Mouse (Mus musculus) kidney, adult 2 months (tissue): ENCODE measurements around the gene Gm49320. TPM values are rescaled to one million over a fixed set of nuclear protein-coding genes. Genes with fewer than 3 reads are reported as not detected.

Experiments
- DNase-seq: peaks from one replicate; pipeline ENCODE4 v3.0.0; 2021
- H3K27ac ChIP-seq: fragments of 200-500 bp; 2 replicates; pipeline ENCODE4 v1.5.1; 2012; ENCODE audit warnings: low read depth, low read length, control low read depth, inconsistent platforms; ENCODE audit not compliant: insufficient read depth
- H3K27me3 ChIP-seq: fragments of 200-500 bp; replicated peaks from 2 replicates; pipeline ENCODE4 v1.6.1; 2012; ENCODE audit warnings: mild to moderate bottlenecking, moderate library complexity, low read length, inconsistent platforms; ENCODE audit not compliant: control insufficient read depth, insufficient read depth
- H3K36me3 ChIP-seq: fragments of 200-500 bp; 2 replicates; pipeline ENCODE4 v1.6.1; 2012; ENCODE audit warnings: mild to moderate bottlenecking, moderate library complexity, low read length, inconsistent platforms; ENCODE audit not compliant: control insufficient read depth, insufficient read depth
- H3K4me1 ChIP-seq: fragments of 200-500 bp; 2 replicates; pipeline ENCODE4 v1.6.1; 2011; ENCODE audit warnings: low read length; ENCODE audit not compliant: control insufficient read depth, insufficient read depth
- H3K4me3 ChIP-seq: fragments of 200-500 bp; 2 replicates; pipeline ENCODE4 v1.5.1; 2011; ENCODE audit warnings: mild to moderate bottlenecking, low read depth, low read length, control low read depth; ENCODE audit not compliant: insufficient read depth
- CTCF ChIP-seq: fragments of 200-500 bp; conservative IDR thresholded peaks from 2 replicates; pipeline ENCODE4 v1.5.1; 2011; ENCODE audit warnings: low read depth, mild to moderate bottlenecking, control low read depth, low read length, moderate library complexity, mixed read lengths; ENCODE audit not compliant: insufficient read depth, insufficient read length
- POLR2A ChIP-seq: fragments of 200-500 bp; IDR thresholded peaks from one replicate; pipeline ENCODE4 v1.6.1; 2011; ENCODE audit warnings: low read depth, low read length, control low read depth
- WGBS: fragments of 180-500 bp; shearing (Covaris S2); methylation state at CpG from one replicate; pipeline ENCODE4 v1.1.7; 2018; 5-methylcytosine and 5-hydroxymethylcytosine counted together
- polyA plus RNA-seq: library from polyadenylated mRNA; depleted of rRNA; stranded (reverse); fragments of >200 nt; gene quantifications from 2 replicates; pipeline ENCODE4 v1.2.3, GENCODE M21; 2012

Gm49320 gene
- polyA plus RNA-seq, 1 experiment: 1.3 TPM

DNA sequence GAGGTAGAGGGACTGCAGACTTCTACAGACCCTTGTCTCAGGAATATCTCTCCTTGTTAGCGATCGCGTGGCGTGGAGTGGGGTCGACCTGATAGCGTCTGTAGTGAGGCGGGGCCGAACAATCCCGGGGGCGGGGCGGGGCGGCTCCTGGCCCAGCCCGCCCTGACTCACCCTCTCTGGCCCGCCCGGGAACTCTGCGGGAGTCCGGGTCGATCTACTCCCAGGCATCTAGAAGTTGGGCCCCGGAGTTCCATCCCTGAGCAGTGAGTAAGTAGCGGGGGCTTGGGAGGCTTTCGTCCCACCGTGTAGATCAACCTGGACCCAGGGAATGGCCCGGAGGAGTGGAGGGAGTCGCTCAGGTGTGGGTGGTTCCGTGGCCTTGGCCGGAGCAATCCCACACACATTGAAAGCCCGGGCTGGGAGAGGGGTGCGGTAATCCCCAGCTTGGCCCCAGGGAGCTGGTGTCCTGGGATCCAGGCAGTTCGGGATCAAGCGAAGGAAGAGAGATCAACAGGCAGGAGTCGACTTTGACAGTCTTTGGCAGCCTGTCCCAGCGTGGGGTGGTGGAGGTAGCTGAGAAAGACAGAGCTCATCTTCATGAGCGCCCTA is 11.8 kb upstream of the Gm49320 start, which contains the start of gene Lrrc8e:
Gene Lrrc8e (plus strand): TSS at position 89 of the 609 bp plus-strand sequence.
- WGBS: 10% methylated on average over 32 of the region's 33 CpGs
- TF ChIP-seq CTCF (no peak), POLR2A (no peak)
- Histone ChIP-seq H3K27ac (no peak within 1 kb of the TSS), H3K4me1 (0 out of 2 replicates have a peak, but pooled peaks cover 2% of the 10 kb centered on the region), H3K36me3 (no peaks in the 10 kb centered on the region), H3K27me3 (no peaks in the 10 kb centered on the region; the same call in 1 of the 2 replicates), H3K4me3 (peak within 1 kb of the TSS; percentile 46)
- peak; percentile 16 for DNase-seq

DNA sequence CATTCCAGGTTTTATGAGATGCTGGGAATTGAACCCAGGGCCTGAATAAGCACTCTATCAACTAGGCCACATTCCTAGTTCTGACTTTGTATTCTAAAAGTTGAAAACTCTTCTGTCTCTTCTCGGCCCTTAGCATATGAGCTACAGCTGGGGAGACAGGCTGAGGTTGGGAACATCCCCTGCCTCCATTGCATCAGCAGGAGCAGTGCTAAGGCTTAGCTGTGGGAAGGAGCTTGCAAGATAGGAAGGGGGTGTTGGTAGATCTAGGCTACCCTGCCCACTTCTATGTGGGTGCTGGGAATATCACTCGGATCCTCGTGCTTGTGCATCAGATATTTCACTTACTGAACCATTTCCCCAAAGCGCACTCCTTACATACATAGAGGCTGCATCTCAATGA is 10.7 kb upstream of the Gm49320 start:
- DNase-seq: no peak
- WGBS: 92% methylated on average over 4 of the region's 4 CpGs

DNA sequence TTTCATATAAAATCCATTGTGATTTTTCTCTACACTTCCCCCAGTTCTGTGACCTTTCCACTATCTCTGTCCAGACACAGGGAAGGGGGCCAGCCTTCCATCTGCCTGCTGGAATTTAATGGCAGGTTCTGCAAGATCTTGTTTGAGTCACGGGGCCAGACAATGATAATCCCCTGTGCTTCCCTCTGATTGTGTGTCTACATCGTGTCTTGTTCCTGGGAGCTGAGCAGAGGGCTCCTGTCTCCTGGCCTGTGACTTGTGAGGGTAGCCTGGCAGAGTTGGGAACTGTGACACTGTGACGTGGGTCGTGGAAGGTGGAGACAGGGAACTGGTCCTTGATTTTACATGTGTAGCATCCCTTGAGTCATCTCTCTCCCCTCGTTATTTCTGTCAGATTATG is 8.9 kb upstream of the Gm49320 start:
- 80% methylated on average over 5 of the region's 5 CpGs for WGBS
- Histone ChIP-seq H3K4me3 (no peak overlapping the region), H3K4me1 (0 out of 2 replicates have a peak, but pooled peaks cover 2% of the 10 kb centered on the region), H3K27ac (no peak overlapping the region), H3K36me3 (no peaks in the 10 kb centered on the region), H3K27me3 (no peaks in the 10 kb centered on the region; the same call in 1 of the 2 replicates)
- TF ChIP-seq CTCF: no peak
- TF ChIP-seq POLR2A: no peak
- no peak for DNase-seq

More for the DNA sequence above, 10.7 kb upstream of the Gm49320 start:
- Histone ChIP-seq H3K4me3 (no peak overlapping the region), H3K27ac (no peak overlapping the region), H3K4me1 (0 out of 2 replicates have a peak, but pooled peaks cover 2% of the 10 kb centered on the region), H3K27me3 (no peaks in the 10 kb centered on the region; the same call in 1 of the 2 replicates), H3K36me3 (no peaks in the 10 kb centered on the region)
- TF ChIP-seq CTCF: no peak
- TF ChIP-seq POLR2A: no peak

DNA sequence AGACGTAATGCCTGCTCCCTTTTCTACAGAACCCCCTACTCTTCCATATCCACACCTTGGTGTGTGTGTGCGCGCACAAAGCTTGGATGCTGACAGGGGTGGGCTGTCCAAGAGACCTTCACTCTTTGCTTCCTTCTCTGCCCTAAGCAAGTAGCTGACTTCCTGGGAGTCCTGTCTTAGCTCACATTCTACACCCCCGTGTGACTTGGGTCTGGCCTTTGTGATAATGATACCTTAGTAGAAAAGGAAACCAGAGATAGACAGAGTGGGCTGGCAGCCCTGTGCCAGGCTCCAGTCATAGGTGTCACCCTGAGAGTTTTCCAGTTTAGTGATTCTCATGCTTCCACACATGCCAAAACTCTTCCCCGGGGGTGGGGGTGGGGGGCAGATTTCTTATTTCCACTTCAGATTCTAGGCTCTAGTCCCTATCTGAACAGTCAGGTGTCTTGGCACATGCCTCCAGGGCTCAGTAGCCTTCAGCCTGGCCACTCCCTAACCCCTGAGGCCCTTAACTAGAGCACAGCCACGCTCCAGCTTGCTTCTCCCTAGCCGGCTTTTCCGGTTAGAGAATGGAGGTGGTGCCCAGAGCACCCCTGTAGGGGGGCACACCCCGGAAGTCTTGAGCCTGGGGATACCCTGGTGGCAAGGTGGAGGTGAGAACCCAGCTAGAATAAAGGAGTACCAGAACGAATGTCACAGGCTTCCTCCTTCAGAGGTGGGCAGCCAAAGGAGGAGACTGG is 7.9 kb upstream of the Gm49320 start:
- H3K4me3 ChIP-seq: no peak overlapping the region
- H3K27me3 ChIP-seq: no peaks in the 10 kb centered on the region; the same call in 1 of the 2 replicates
- DNase-seq: no peak
- no peaks in the 10 kb centered on the region for H3K36me3 ChIP-seq
- no peak overlapping the region for H3K27ac ChIP-seq
- H3K4me1 ChIP-seq: 0 out of 2 replicates have a peak, but pooled peaks cover 2% of the 10 kb centered on the region
- 52% methylated on average over 10 of the region's 10 CpGs for WGBS
- TF ChIP-seq POLR2A (no peak), CTCF (no peak)

DNA sequence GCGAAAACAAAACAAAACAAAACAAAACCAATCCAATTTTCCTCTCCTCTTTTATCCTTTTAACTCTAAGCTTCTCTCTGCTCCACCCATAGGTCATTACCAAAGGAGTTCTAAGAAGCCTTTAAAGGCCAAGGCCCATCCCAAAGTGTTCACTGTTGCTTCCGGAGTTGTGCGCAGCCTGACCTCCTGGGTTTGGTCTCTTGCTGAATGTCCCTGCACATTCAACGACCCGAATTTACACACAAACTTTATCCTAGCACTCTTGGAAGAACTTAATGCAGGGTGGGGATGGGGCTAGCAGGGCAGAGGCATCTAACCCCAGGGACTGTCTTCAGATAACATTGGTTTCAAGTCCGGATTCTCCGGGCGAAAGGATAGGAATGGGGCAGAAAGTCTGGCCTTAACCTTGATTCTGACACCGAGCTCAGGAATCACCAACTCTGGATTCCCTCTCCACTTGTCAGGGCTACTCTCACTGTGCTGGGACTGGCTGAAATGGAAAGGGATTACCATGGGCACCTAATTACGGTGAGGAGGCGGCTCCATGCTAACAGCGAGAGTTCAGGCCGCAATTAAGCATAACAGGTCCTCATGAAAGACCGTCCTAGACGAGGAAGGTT is 741 bp upstream of the Gm49320 start:
- peak; percentile 62 for DNase-seq
- Histone ChIP-seq H3K4me3 (peak overlapping the region; percentile 65), H3K36me3 (no peaks in the 10 kb centered on the region), H3K4me1 (peaks cover 15% of the 10 kb centered on the region), H3K27me3 (no peaks in the 10 kb centered on the region), H3K27ac (peak overlapping the region; percentile 81)
- TF ChIP-seq POLR2A (no peak), CTCF (no peak)
- WGBS: 10% methylated on average over 15 of the region's 15 CpGs

DNA sequence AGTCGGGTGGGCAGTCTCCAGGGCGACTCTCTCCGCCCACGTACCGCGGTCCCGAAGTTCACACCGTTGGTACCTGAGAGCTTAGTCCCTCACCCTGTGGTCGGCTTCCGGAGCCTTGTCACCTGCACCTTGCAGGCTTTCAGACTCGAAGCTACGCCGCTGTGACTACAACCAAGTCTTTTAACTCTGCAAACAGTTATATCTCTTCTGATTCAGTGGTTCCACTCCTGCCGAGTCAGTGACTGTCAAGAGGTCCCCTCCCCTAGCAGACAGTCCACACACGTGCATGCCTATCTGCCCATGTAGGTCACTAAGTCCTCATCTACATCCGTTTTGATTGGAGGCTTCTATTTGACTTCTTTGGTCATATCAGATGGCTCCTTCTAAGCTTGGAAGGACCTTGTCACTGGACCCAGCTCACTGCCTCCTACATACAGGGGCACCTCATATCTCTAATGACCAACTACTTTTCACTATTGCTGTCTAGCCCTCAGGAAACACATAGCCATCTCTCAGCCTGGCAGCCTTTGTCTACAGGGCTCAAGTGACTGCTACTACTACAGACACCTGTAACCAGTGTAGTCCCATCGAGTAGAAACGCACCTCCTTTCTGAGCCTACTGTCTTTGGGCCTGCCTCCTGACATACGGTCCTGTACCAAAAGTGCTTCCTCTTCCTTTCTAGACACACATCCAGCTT is 677 bp downstream of the Gm49320 start:
- H3K4me1 ChIP-seq: peaks cover 15% of the 10 kb centered on the region
- 8% methylated on average over 19 of the region's 19 CpGs for WGBS
- H3K27me3 ChIP-seq: no peaks in the 10 kb centered on the region
- TF ChIP-seq POLR2A (no peak), CTCF (no peak)
- H3K4me3 ChIP-seq: peak overlapping the region; percentile 65
- H3K36me3 ChIP-seq: no peaks in the 10 kb centered on the region
- no peak for DNase-seq
- H3K27ac ChIP-seq: peak overlapping the region; percentile 65

DNA sequence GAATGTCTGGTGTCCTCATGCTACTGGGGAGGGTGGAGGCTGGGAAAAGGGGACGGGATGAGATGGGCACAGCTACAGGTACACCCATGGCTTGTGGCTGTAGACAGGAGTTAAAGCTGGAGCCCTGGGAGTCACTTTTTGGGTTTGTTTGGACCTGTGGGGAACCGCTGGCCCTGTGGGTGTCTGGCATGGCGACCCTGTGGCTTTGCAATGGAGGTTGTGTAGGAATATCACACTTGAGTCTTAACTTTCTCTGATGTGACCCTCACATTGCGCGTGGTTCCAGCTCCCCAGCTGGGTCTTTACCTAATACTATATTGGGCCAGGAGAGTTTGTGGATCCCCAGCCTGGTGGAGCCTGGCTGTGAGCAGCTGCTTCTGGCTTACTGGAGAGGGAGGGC is 6.4 kb downstream of the Gm49320 start:
- Histone ChIP-seq H3K4me1 (peaks cover 2% of the 10 kb centered on the region; the same call in 1 of the 2 replicates), H3K27ac (no peak overlapping the region), H3K4me3 (no peak overlapping the region), H3K27me3 (no peaks in the 10 kb centered on the region), H3K36me3 (no peaks in the 10 kb centered on the region; the same call in 1 of the 2 replicates)
- TF ChIP-seq POLR2A: no peak
- TF ChIP-seq CTCF: no peak
- WGBS: 95% methylated on average over 5 of the region's 5 CpGs
- no peak for DNase-seq
